Mouse (Mus musculus): ENCODE measurements around the gene Dus1l. TPM values are rescaled to one million over a fixed set of nuclear protein-coding genes. Genes with fewer than 3 reads are reported as not detected.

The Dus1l gene
- total RNA-seq, 2 experiments from 2014 or later, result 31.3 to 32.9 TPM

GRCm38 (mm10) chr11:120744121-120744701 lies 52.0 kb downstream of the Dus1l start:
- intact Hi-C loops (cut with DNase I), result no loop called here
- no peak for DNase-seq

DNA sequence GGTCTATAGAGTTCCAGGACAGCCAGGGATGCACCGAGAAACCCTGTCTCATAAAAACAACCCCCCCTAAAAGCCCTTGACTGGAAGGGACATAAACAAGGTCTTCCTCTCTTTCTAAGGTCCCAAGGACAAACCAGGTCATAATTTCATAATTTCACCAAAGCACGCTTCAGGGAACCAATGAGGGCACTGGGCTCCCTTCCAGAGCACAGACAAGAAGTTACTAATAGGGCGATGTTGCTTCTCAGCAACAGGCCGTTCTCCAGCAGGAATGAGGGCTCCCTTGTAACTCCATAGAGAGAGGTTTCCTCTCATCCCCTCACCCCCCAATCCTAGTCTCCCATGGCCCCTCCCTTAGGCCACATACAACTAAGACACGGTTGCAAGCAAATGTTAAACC lies 55.2 kb downstream of the Dus1l start:
- DNase-seq, result no peak
- intact Hi-C loops (cut with DNase I), result no loop called here

Other genes with a start within 250 kb of the Dus1l start
- 10 to 100 TPM; 19.9 to 23.8 TPM for gene Mcrip1, start 246.7 kb downstream of the Dus1l start, total RNA-seq (2021)
- gene Ppp1r27, start 245.3 kb downstream of the Dus1l start, total RNA-seq (2021), result 100 to 1,000 TPM; 153 to 173 TPM
- 100 to 1,000 TPM; 174 to 203 TPM for gene P4hb, start 223.2 kb downstream of the Dus1l start, total RNA-seq (2021)
- gene Arhgdia, start 214.8 kb downstream of the Dus1l start, total RNA-seq (2021), result 10 to 100 TPM; 73.1 to 77.1 TPM
- gene Alyref, start 198.0 kb downstream of the Dus1l start, total RNA-seq (2021), result 10 to 100 TPM; 36.1 to 41.5 TPM
- gene Anapc11, start 198.0 kb downstream of the Dus1l start, total RNA-seq (2021), result 10 to 100 TPM; 44.0 to 50.5 TPM
- gene Npb, start 187.9 kb downstream of the Dus1l start, total RNA-seq (2021), result not detected
- 10 to 100 TPM; 26.7 to 33.5 TPM for gene Pcyt2, start 178.5 kb downstream of the Dus1l start, total RNA-seq (2021)
- 1 to 10 TPM; 4.5 TPM for gene Sirt7, start 171.2 kb downstream of the Dus1l start, total RNA-seq (2021)
- 10 to 100 TPM; 48.3 to 53.7 TPM for gene Mafg, start 162.8 kb downstream of the Dus1l start, total RNA-seq (2021)
- gene Pycr1, start 152.6 kb downstream of the Dus1l start, total RNA-seq (2021), result 1 to 10 TPM; 3.2 to 5.8 TPM
- gene Myadml2, start 148.2 kb downstream of the Dus1l start, total RNA-seq (2021), result 100 to 1,000 TPM; 129 to 137 TPM
- gene Notum, start 135.2 kb downstream of the Dus1l start, total RNA-seq (2021), result not detected
- 10 to 100 TPM; 24.4 to 34.0 TPM for gene Aspscr1, start 123.4 kb downstream of the Dus1l start, total RNA-seq (2021)
- gene Cenpx, start 82.7 kb downstream of the Dus1l start, total RNA-seq (2021), result 10 to 100 TPM; 23.2 to 27.0 TPM
- gene Lrrc45, start 82.5 kb downstream of the Dus1l start, total RNA-seq (2021), result 1 to 10 TPM; 3.7 to 4.1 TPM
- gene Rac3, start 74.9 kb downstream of the Dus1l start, total RNA-seq (2021), result under 1 TPM; 0.84 to 0.92 TPM
- gene Dcxr, start 69.1 kb downstream of the Dus1l start, total RNA-seq (2021), result 1 to 10 TPM; 4.5 to 9.2 TPM
- gene Cbr2, start 64.3 kb downstream of the Dus1l start, total RNA-seq (2021), result 10 to 100 TPM in 1 of 2 experiments, 1 to 10 TPM in 1; 9.2 to 15.8 TPM
- gene Hmga1b, start 33.6 kb downstream of the Dus1l start, total RNA-seq (2021), result 10 to 100 TPM; 29.5 to 31.9 TPM
- gene Rfng, start 12.2 kb downstream of the Dus1l start, total RNA-seq (2021), result 1 to 10 TPM; 9.9 to 10.0 TPM
- gene Gps1, start 12.1 kb downstream of the Dus1l start, total RNA-seq (2021), result 10 to 100 TPM; 52.6 to 52.7 TPM
- 10 to 100 TPM; 12.5 to 20.0 TPM for gene Fasn, start 28.1 kb upstream of the Dus1l start, total RNA-seq (2021)
- 1 to 10 TPM; 4.1 to 4.9 TPM for gene Ccdc57, start 136.5 kb upstream of the Dus1l start, total RNA-seq (2021)
- gene Slc16a3, start 152.1 kb upstream of the Dus1l start, total RNA-seq (2021), result 100 to 1,000 TPM; 365 to 521 TPM
- gene Csnk1d, start 194.9 kb upstream of the Dus1l start, total RNA-seq (2021), result 10 to 100 TPM; 51.6 to 54.5 TPM
- gene Cd7, start 243.0 kb upstream of the Dus1l start, total RNA-seq (2021), result not detected